16 mouse cellular contexts compared by ENCODE assay signal in genomic region chr3:153749359-153749758, GRCm38 (mm10).
"Had no signal": no experiment of that assay in that cellular context is flagged by ENCODE, and none has a peak within 500 bp of the region (broad histone marks: within the 10 kb centered on the region; RNA-seq: fewer than 3 reads in every experiment).

No protein-coding gene starts in this region.

- H3K27me3 ChIP-seq: neural tube, embryonic 13.5 days; neural tube, embryonic 15.5 days; stomach, embryonic 15.5 days had no signal

- H3K4me3 ChIP-seq: neural tube, embryonic 13.5 days; neural tube, embryonic 15.5 days; stomach, embryonic 15.5 days had no signal

- H3K4me2 ChIP-seq: neural tube, embryonic 13.5 days; neural tube, embryonic 15.5 days; stomach, embryonic 15.5 days had no signal

- H3K36me3 ChIP-seq: neural tube, embryonic 13.5 days; neural tube, embryonic 15.5 days; stomach, embryonic 15.5 days had no signal

- H3K9ac ChIP-seq: neural tube, embryonic 13.5 days; neural tube, embryonic 15.5 days; stomach, embryonic 15.5 days had no signal

- H3K4me1 ChIP-seq: neural tube, embryonic 13.5 days; neural tube, embryonic 15.5 days; stomach, embryonic 15.5 days had no signal

- H3K27ac ChIP-seq: neural tube, embryonic 13.5 days; neural tube, embryonic 15.5 days; stomach, embryonic 15.5 days; stomach, postnatal 0 days had no signal

- DNase-seq: retina, postnatal 1 day; right cerebral cortex, adult 18-20 months; right cerebral cortex, postnatal 14 days; right cerebral cortex, postnatal 25 days; right cerebral cortex, postnatal 4 days; spleen, adult 18-20 months; thymus, adult 18-20 months; thymus, adult 2 months; thymus, postnatal 14 days; thymus, postnatal 25 days; thymus, postnatal 36 days; thymus, postnatal 4 days had no signal

- H3K9me3 ChIP-seq: neural tube, embryonic 13.5 days; neural tube, embryonic 15.5 days; stomach, embryonic 15.5 days had no signal
